Mouse (Mus musculus): ENCODE measurements around the gene 1700029P11Rik. TPM values are rescaled to one million over a fixed set of nuclear protein-coding genes. Genes with fewer than 3 reads are reported as not detected.

The 1700029P11Rik gene
- polyA plus RNA-seq, 1 experiment from 2014 or later = not detected

DNA sequence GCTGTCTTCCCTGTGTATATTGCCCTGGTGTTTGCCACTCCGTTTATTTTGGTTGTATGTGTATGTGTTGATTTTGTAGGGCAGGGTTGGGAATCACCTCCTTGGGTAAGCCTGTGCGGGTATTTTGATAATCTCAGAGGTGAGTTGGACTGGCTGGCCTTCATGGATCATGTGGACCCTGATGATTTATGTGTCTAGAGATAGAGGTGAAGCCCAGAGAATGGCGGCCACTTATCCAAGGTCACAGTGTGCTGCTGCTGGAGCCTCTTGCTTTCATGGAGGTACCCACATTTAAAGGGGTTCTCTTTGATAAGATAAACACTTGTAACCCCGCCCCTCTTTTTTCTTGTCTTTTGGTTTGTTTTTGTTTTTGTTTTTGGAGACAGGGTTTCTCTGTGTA lies 40.6 kb upstream of the 1700029P11Rik start:
- no peaks in the 10 kb centered on the region for H3K36me3 ChIP-seq (ENCODE audit: control insufficient read depth, insufficient read depth)
- H3K4me2 ChIP-seq (ENCODE audit: low read depth, low read length) = no peak overlapping the region
- H3K4me1 ChIP-seq (ENCODE audit: control insufficient read depth, low read depth, low read length) = peaks cover 5% of the 10 kb centered on the region
- no peak overlapping the region for H3K9ac ChIP-seq (ENCODE audit: low read depth, low read length)
- H3K27me3 ChIP-seq (ENCODE audit: control insufficient read depth, insufficient read depth, low read depth, low read length) = peaks cover 19% of the 10 kb centered on the region
- 38% methylated on average over 4 of the region's 4 CpGs for WGBS (ENCODE audit: insufficient replicate concordance)
- H3K4me3 ChIP-seq (ENCODE audit: low read depth, low read length) = no peak overlapping the region
- no peak overlapping the region for H3K27ac ChIP-seq (ENCODE audit: low read length)
- H3K9me3 ChIP-seq (replicated peaks; ENCODE audit: control insufficient read depth, low read length) = no peaks in the 10 kb centered on the region
- peak; percentile 63 for ATAC-seq (ENCODE audit: low read depth)

- Histone ChIP-seq H3K4me3 (ENCODE audit: low read depth, low read length) (no peak overlapping the region), H3K9ac (ENCODE audit: low read depth, low read length) (no peak overlapping the region), H3K9me3 (replicated peaks; ENCODE audit: control insufficient read depth, low read length) (no peaks in the 10 kb centered on the region), H3K4me1 (ENCODE audit: control insufficient read depth, low read depth, low read length) (peaks cover 5% of the 10 kb centered on the region), H3K36me3 (ENCODE audit: control insufficient read depth, insufficient read depth) (no peaks in the 10 kb centered on the region), H3K27me3 (ENCODE audit: control insufficient read depth, insufficient read depth, low read depth, low read length) (peaks cover 19% of the 10 kb centered on the region), H3K27ac (ENCODE audit: low read length) (no peak overlapping the region), H3K4me2 (ENCODE audit: low read depth, low read length) (no peak overlapping the region)
- WGBS (ENCODE audit: insufficient replicate concordance) = 76% methylated on average over 5 of the region's 5 CpGs
- no peak for ATAC-seq (ENCODE audit: low read depth)
Observed at GRCm38 (mm10) chr15:81940219-81940618, 40.1 kb upstream of the 1700029P11Rik start.

DNA sequence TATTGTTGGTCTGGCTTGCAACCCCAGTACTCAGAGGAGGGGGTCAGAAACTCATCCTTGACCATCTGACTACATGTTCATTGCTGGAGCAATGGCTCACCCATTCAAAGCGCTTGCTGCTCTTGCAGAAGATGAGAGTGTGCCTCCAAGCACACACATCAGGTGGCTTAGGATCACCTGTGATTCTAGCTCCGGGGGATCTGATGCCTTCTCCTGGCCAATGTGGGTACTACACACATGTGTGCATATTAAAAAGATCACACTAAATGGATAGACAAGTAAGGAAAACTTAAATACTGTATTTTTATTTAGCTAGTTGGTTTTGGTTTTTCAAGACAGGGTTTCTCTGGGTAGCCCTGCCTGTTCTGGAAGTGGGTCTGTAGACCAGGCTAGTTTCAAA lies 39.3 kb upstream of the 1700029P11Rik start:
- 77% methylated on average over 2 of the region's 2 CpGs for WGBS (ENCODE audit: insufficient replicate concordance)
- no peaks in the 10 kb centered on the region for H3K36me3 ChIP-seq (ENCODE audit: control insufficient read depth, insufficient read depth)
- H3K4me3 ChIP-seq (ENCODE audit: low read depth, low read length) = no peak overlapping the region
- H3K27ac ChIP-seq (ENCODE audit: low read length) = no peak overlapping the region
- ATAC-seq (ENCODE audit: low read depth) = no peak
- H3K9ac ChIP-seq (ENCODE audit: low read depth, low read length) = no peak overlapping the region
- no peak overlapping the region for H3K4me2 ChIP-seq (ENCODE audit: low read depth, low read length)
- H3K9me3 ChIP-seq (replicated peaks; ENCODE audit: control insufficient read depth, low read length) = no peaks in the 10 kb centered on the region
- H3K4me1 ChIP-seq (ENCODE audit: control insufficient read depth, low read depth, low read length) = peaks cover 5% of the 10 kb centered on the region
- peaks cover 19% of the 10 kb centered on the region for H3K27me3 ChIP-seq (ENCODE audit: control insufficient read depth, insufficient read depth, low read depth, low read length)

DNA sequence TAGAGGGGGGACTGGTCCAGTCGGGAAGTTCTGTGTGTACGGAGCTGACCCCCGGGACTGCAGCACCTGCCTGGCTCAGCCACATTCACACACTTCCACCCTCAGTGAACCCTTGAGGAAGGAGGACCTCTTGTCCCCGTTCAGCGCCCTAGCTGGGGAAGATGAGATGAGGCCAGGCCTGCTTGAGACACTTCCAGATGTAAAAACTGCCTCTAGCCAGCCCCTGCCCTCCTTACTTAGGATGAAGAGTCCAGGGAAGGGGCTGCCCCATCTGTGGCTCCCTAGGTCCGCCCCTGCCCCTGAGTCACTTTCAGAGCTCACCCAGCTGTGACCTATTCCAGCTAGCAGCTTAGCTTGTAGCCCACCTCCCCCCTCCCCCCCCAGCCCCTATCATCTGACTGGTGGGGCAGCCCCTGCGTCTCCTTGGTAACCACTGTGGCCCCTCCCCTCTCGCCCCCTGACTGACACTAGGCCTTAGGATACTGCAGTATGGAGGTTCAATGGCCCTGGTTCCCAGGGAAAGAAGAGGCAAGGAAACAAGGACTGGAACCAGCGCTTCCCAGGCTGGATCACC lies 37.1 kb upstream of the 1700029P11Rik start:
- Histone ChIP-seq H3K4me3 (ENCODE audit: low read depth, low read length) (no peak overlapping the region), H3K9ac (ENCODE audit: low read depth, low read length) (no peak overlapping the region), H3K4me2 (ENCODE audit: low read depth, low read length) (no peak overlapping the region), H3K27me3 (ENCODE audit: control insufficient read depth, insufficient read depth, low read depth, low read length) (peaks cover 3% of the 10 kb centered on the region; the same call in 1 of the 2 replicates), H3K4me1 (ENCODE audit: control insufficient read depth, low read depth, low read length) (peaks cover 5% of the 10 kb centered on the region), H3K27ac (ENCODE audit: low read length) (no peak overlapping the region), H3K9me3 (replicated peaks; ENCODE audit: control insufficient read depth, low read length) (no peaks in the 10 kb centered on the region), H3K36me3 (ENCODE audit: control insufficient read depth, insufficient read depth) (no peaks in the 10 kb centered on the region)
- 34% methylated on average over 9 of the region's 9 CpGs for WGBS (ENCODE audit: insufficient replicate concordance)
- no peak for ATAC-seq (ENCODE audit: low read depth)

DNA sequence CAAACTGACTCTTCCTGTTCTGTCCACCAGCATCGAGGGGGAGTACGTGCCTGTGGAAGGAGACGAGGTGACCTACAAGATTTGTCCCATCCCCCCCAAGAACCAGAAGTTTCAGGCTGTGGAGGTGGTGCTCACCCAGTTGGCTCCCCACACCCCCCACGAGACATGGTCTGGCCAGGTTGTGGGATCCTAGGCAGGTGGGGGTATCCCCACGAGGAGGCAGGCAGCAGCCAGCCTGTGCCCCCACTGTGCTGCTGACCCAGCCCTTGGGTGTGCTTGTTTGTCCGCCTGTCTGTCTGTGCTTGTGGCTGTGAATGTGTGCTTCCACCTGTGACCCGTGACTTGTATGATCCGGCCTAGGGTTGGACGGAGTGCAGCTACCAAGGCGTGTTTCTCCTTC lies 31.3 kb upstream of the 1700029P11Rik start:
- Histone ChIP-seq H3K9ac (ENCODE audit: low read depth, low read length) (no peak overlapping the region), H3K4me1 (ENCODE audit: control insufficient read depth, low read depth, low read length) (no peaks in the 10 kb centered on the region), H3K27me3 (ENCODE audit: control insufficient read depth, insufficient read depth, low read depth, low read length) (no peaks in the 10 kb centered on the region), H3K4me2 (ENCODE audit: low read depth, low read length) (no peak overlapping the region), H3K36me3 (ENCODE audit: control insufficient read depth, insufficient read depth) (no peaks in the 10 kb centered on the region), H3K27ac (ENCODE audit: low read length) (no peak overlapping the region), H3K9me3 (replicated peaks; ENCODE audit: control insufficient read depth, low read length) (no peaks in the 10 kb centered on the region), H3K4me3 (ENCODE audit: low read depth, low read length) (no peak overlapping the region)
- WGBS (ENCODE audit: insufficient replicate concordance) = 68% methylated on average over 10 of the region's 10 CpGs
- no peak for ATAC-seq (ENCODE audit: low read depth)

- no peaks in the 10 kb centered on the region for H3K9me3 ChIP-seq (replicated peaks; ENCODE audit: control insufficient read depth, low read length)
- no peak for ATAC-seq (ENCODE audit: low read depth)
- 66% methylated on average over 11 of the region's 11 CpGs for WGBS (ENCODE audit: insufficient replicate concordance)
- no peak overlapping the region for H3K4me2 ChIP-seq (ENCODE audit: low read depth, low read length)
- H3K9ac ChIP-seq (ENCODE audit: low read depth, low read length) = no peak overlapping the region
- H3K4me3 ChIP-seq (ENCODE audit: low read depth, low read length) = no peak overlapping the region
- H3K36me3 ChIP-seq (ENCODE audit: control insufficient read depth, insufficient read depth) = no peaks in the 10 kb centered on the region
- H3K4me1 ChIP-seq (ENCODE audit: control insufficient read depth, low read depth, low read length) = no peaks in the 10 kb centered on the region
- H3K27ac ChIP-seq (ENCODE audit: low read length) = no peak overlapping the region
- no peaks in the 10 kb centered on the region for H3K27me3 ChIP-seq (ENCODE audit: control insufficient read depth, insufficient read depth, low read depth, low read length)
Observed at GRCm38 (mm10) chr15:81949476-81950131, 30.7 kb upstream of the 1700029P11Rik start.

DNA sequence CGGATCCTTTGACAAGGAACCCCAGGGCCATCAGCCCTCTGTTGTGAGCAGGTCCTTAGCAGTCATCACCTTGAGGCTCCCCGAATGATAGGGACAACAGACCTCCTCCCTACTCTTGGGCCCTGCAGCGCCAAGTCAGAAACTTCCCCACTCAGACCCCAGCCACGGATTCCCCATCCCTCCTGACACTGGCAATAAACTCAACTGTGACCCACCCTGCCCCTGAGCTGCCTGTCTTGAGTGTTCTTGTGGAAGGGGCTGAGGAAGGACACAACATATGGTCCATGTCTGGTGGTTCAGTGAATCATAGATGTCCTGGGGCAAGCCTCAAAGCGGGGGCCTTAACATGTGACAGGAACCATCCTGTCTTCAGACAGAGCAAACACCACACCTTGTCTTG lies 29.6 kb upstream of the 1700029P11Rik start:
- WGBS (ENCODE audit: insufficient replicate concordance) = 74% methylated on average over 5 of the region's 5 CpGs
- no peak overlapping the region for H3K27ac ChIP-seq (ENCODE audit: low read length)
- H3K4me2 ChIP-seq (ENCODE audit: low read depth, low read length) = no peak overlapping the region
- H3K9ac ChIP-seq (ENCODE audit: low read depth, low read length) = no peak overlapping the region
- no peak for ATAC-seq (ENCODE audit: low read depth)
- no peaks in the 10 kb centered on the region for H3K27me3 ChIP-seq (ENCODE audit: control insufficient read depth, insufficient read depth, low read depth, low read length)
- H3K4me3 ChIP-seq (ENCODE audit: low read depth, low read length) = no peak overlapping the region
- no peaks in the 10 kb centered on the region for H3K9me3 ChIP-seq (replicated peaks; ENCODE audit: control insufficient read depth, low read length)
- H3K4me1 ChIP-seq (ENCODE audit: control insufficient read depth, low read depth, low read length) = no peaks in the 10 kb centered on the region
- H3K36me3 ChIP-seq (ENCODE audit: control insufficient read depth, insufficient read depth) = no peaks in the 10 kb centered on the region

DNA sequence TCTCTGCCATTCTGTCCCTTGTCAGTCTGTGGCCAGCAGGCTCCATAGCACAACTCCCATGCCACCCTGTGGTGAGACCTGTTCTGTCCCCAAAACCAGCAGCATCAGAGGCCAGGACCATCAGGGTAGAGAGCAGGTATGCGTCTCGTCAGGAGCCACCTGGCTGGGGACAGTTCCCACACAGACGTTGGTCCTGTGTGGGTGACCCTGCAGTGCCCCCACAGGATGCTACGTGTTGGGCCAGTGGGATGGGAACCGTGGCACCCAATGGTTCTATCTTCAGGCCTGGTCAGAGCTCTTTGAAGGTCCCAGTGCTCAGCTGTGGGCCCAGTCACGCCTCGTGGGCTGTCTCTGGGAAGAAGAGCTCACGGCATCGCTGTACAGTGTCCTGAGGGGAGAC lies 29.2 kb upstream of the 1700029P11Rik start:
- ATAC-seq (ENCODE audit: low read depth) = no peak
- no peaks in the 10 kb centered on the region for H3K27me3 ChIP-seq (ENCODE audit: control insufficient read depth, insufficient read depth, low read depth, low read length)
- no peak overlapping the region for H3K4me3 ChIP-seq (ENCODE audit: low read depth, low read length)
- H3K4me1 ChIP-seq (ENCODE audit: control insufficient read depth, low read depth, low read length) = no peaks in the 10 kb centered on the region
- H3K27ac ChIP-seq (ENCODE audit: low read length) = no peak overlapping the region
- no peaks in the 10 kb centered on the region for H3K36me3 ChIP-seq (ENCODE audit: control insufficient read depth, insufficient read depth)
- no peaks in the 10 kb centered on the region for H3K9me3 ChIP-seq (replicated peaks; ENCODE audit: control insufficient read depth, low read length)
- no peak overlapping the region for H3K4me2 ChIP-seq (ENCODE audit: low read depth, low read length)
- WGBS (ENCODE audit: insufficient replicate concordance) = 78% methylated on average over 9 of the region's 9 CpGs
- H3K9ac ChIP-seq (ENCODE audit: low read depth, low read length) = no peak overlapping the region

- no peaks in the 10 kb centered on the region for H3K9me3 ChIP-seq (replicated peaks; ENCODE audit: control insufficient read depth, low read length)
- no peak overlapping the region for H3K4me3 ChIP-seq (ENCODE audit: low read depth, low read length)
- no peak overlapping the region for H3K9ac ChIP-seq (ENCODE audit: low read depth, low read length)
- 77% methylated on average over 4 of the region's 4 CpGs for WGBS (ENCODE audit: insufficient replicate concordance)
- H3K4me1 ChIP-seq (ENCODE audit: control insufficient read depth, low read depth, low read length) = no peaks in the 10 kb centered on the region
- H3K27me3 ChIP-seq (ENCODE audit: control insufficient read depth, insufficient read depth, low read depth, low read length) = no peaks in the 10 kb centered on the region
- no peak overlapping the region for H3K27ac ChIP-seq (ENCODE audit: low read length)
- no peak overlapping the region for H3K4me2 ChIP-seq (ENCODE audit: low read depth, low read length)
- H3K36me3 ChIP-seq (ENCODE audit: control insufficient read depth, insufficient read depth) = no peaks in the 10 kb centered on the region
- ATAC-seq (ENCODE audit: low read depth) = no peak
Observed at GRCm38 (mm10) chr15:81952310-81952709, 28.0 kb upstream of the 1700029P11Rik start.
